Mouse (Mus musculus) embryonic facial prominence, embryonic 11.5 days (tissue): Measurements from ENCODE around the gene Snap91. TPM values are rescaled to one million over a fixed set of nuclear protein-coding genes. Genes with fewer than 3 reads are reported as not detected.

Experiments
- ATAC-seq: fragments of 200-750 bp; cut with Nextera tagmentation; replicated peaks from 2 replicates; pipeline ENCODE4 v1.8.0; 2017; ENCODE audit warnings: low read depth; ENCODE audit not compliant: insufficient number of reproducible peaks, low FRiP score, low TSS enrichment
- DNase-seq: peaks from one replicate; pipeline ENCODE4 v3.0.0-alpha.2; 2015; ENCODE audit warnings: low spot score
- H3K27ac ChIP-seq: fragments of 300-500 bp; sonication (generic); replicated peaks from 2 replicates; pipeline ENCODE4 v1.5.1; 2014; ENCODE audit warnings: mild to moderate bottlenecking, low read depth, low read length, control low read depth
- H3K27me3 ChIP-seq: fragments of 300-500 bp; sonication (generic); 2 replicates; pipeline ENCODE4 v1.6.1; 2014; ENCODE audit warnings: mild to moderate bottlenecking, low read length, moderate library complexity, mixed read lengths; ENCODE audit not compliant: control insufficient read depth, insufficient read depth
- H3K36me3 ChIP-seq: fragments of 300-500 bp; sonication (generic); replicated peaks from 2 replicates; pipeline ENCODE4 v1.6.1; 2014; ENCODE audit warnings: low read depth, mild to moderate bottlenecking, low read length, moderate library complexity, mixed read lengths; ENCODE audit not compliant: control insufficient read depth, insufficient read depth
- H3K4me1 ChIP-seq: fragments of 300-500 bp; sonication (generic); 2 replicates; pipeline ENCODE4 v1.6.1; 2014; ENCODE audit warnings: low read length, mixed read lengths; ENCODE audit not compliant: control insufficient read depth, insufficient read depth
- H3K4me2 ChIP-seq: fragments of 300-500 bp; sonication (generic); 2 replicates; pipeline ENCODE4 v1.6.1; 2014; ENCODE audit warnings: low read depth, mild to moderate bottlenecking, control low read depth, low read length, moderate library complexity
- H3K4me3 ChIP-seq: fragments of 300-500 bp; sonication (generic); 2 replicates; pipeline ENCODE4 v1.5.1; 2014; ENCODE audit warnings: low read depth, low read length, control low read depth
- H3K9ac ChIP-seq: fragments of 300-500 bp; sonication (generic); replicated peaks from 2 replicates; pipeline ENCODE4 v1.6.1; 2014; ENCODE audit warnings: mild to moderate bottlenecking, control low read depth, low read length
- H3K9me3 ChIP-seq: fragments of 300-500 bp; sonication (generic); replicated peaks from 2 replicates; pipeline ENCODE4 v1.6.1; 2016; ENCODE audit warnings: mild to moderate bottlenecking, low read length, inconsistent platforms, mixed read lengths; ENCODE audit not compliant: control insufficient read depth
- WGBS: fragments of 180-500 bp; shearing (Covaris S2); extraction: QIAGEN DNeasy Blood & Tissue Kit; methylation state at CpG from one replicate; pipeline ENCODE4 v1.1.7; 2014; 5-methylcytosine and 5-hydroxymethylcytosine counted together
- polyA plus RNA-seq: library from polyadenylated mRNA; unstranded; fragments of >200 nt; fragmentation: Nextera tagmentation; extraction: Ambion mirVana; gene quantifications from 2 replicates; pipeline ENCODE4 v1.2.1, GENCODE M21; 2014

The Snap91 gene
- polyA plus RNA-seq, 1 experiment from 2014 or later = 5.7 TPM

DNA sequence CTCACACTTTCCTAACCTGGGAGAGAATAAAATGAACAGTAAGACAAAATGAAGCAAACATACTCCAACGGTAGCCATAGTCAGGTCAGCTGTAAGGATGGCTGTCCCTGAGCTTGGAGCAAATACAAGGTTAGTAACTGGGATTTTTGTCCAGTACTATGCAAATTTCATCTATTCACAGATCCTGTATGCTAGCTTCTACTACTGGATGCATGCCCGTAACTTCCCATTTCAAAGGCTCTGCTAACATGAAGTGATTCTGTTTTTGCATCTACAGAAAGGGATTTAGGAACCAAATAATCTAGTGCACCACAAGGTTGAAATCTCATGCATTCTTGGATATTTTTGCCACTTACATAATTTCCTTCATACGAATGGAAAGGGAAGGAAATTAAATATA lies 70.2 kb downstream of the Snap91 start:
- Histone ChIP-seq H3K4me2 (no peak overlapping the region), H3K4me1 (no peaks in the 10 kb centered on the region), H3K36me3 (no peaks in the 10 kb centered on the region), H3K27ac (no peak overlapping the region), H3K4me3 (no peak overlapping the region), H3K27me3 (no peaks in the 10 kb centered on the region), H3K9me3 (no peaks in the 10 kb centered on the region), H3K9ac (no peak overlapping the region)
- ATAC-seq = no peak
- WGBS = 81% methylated on average over 3 of the region's 3 CpGs
- DNase-seq = no peak

DNA sequence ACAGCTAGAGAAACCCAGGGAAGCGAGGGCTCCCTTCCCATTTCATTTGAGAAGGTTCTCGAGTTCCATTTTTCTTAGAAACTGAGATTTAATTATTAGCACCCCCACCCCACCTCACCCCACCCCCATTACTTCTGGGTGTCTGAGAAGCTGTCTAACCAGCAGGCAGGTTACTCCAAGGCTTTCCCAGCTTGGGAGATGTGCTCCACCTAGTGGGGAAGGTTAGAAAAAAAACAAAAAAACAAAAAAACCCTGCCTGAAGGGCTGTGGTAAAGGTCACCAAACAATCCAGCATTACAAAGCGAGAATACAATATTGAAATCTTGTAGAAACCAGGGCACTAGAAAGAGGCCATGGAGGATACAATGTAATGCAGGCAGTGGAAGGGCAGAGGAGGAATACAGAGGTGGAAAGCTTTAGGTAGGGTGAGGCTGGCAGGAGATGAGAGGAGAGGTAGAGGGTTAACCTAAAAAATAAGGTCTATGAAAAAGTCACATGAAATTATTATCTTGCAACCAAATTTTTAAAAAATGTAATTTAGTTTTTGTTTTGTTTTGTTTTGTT lies 79.8 kb downstream of the Snap91 start:
- no peak overlapping the region for H3K4me2 ChIP-seq
- no peaks in the 10 kb centered on the region for H3K9me3 ChIP-seq
- no peaks in the 10 kb centered on the region for H3K27me3 ChIP-seq
- 23% methylated on average over 3 of the region's 3 CpGs for WGBS
- peak; percentile 79 for DNase-seq
- H3K4me1 ChIP-seq = no peaks in the 10 kb centered on the region
- ATAC-seq = no peak
- H3K36me3 ChIP-seq = no peaks in the 10 kb centered on the region
- no peak overlapping the region for H3K4me3 ChIP-seq
- no peak overlapping the region for H3K27ac ChIP-seq
- no peak overlapping the region for H3K9ac ChIP-seq

DNA sequence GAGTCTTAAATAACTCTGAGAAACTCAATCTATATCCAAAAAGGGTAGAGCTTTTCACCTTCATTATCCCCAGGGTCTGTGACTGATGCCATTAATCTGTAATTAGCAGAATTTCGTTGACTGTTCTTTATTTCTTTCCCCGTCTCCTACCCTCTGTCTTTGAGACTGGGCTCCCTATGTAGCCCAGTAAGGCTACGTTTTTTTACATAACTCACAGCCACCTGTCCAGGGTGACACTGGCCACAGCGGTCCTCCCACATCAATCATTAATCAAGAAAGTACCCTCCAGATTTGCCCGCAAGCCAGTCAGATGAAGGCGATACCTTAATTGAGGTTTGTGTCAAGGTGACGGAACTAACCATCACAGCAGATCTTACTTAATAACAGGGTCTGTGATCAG lies 81.4 kb downstream of the Snap91 start:
- Histone ChIP-seq H3K9me3 (no peaks in the 10 kb centered on the region), H3K9ac (no peak overlapping the region), H3K4me1 (no peaks in the 10 kb centered on the region), H3K36me3 (no peaks in the 10 kb centered on the region), H3K4me3 (no peak overlapping the region), H3K4me2 (no peak overlapping the region), H3K27ac (no peak overlapping the region), H3K27me3 (no peaks in the 10 kb centered on the region)
- DNase-seq = no peak
- no peak for ATAC-seq
- WGBS = 67% methylated on average over 7 of the region's 7 CpGs

DNA sequence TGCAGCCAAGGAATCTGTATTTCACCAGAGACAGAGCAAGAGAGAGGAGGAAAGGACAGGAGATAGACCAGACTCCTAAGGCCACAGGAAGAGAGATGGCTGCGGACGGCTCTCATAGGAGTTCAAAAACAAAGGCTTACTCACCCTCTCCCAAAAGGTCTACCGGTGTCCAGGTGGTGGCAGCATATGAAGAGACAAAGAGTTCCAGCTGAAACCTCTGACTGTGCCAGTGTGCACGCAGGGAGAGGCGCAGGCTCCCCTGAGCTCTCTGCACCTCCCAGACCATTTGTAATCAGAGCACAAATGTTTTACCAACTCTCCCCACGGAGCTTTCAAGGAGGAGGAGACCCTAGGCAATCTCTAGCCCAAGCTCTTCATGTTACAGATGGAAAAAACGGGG lies 81.8 kb downstream of the Snap91 start:
- ATAC-seq = peak; percentile 30; the same call in 1 of the 2 replicates

DNA sequence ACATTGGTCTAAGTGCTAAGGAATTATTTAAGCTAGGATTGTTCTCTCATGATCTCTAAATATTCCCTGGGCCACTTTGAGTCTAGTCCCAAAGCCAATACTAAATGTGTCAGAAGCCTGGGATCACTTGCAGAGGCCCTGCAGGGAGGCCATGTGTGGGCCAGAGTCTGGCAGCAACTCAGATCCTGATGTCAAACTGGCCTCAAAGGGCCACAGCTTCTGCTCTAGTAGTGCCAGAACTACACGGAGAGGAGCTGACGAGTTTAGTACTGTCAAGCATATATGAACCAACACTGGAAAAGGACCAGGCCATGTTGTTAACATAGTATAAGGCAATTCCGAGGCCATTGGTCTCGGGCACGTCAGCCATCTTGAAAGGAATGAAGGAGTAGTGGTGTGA lies 82.3 kb downstream of the Snap91 start:
- no peaks in the 10 kb centered on the region for H3K27me3 ChIP-seq
- H3K9me3 ChIP-seq = no peaks in the 10 kb centered on the region
- WGBS = 88% methylated on average over 5 of the region's 5 CpGs
- no peaks in the 10 kb centered on the region for H3K36me3 ChIP-seq
- no peak for DNase-seq
- H3K9ac ChIP-seq = no peak overlapping the region
- H3K4me2 ChIP-seq = no peak overlapping the region
- no peaks in the 10 kb centered on the region for H3K4me1 ChIP-seq
- no peak overlapping the region for H3K27ac ChIP-seq
- no peak for ATAC-seq
- H3K4me3 ChIP-seq = no peak overlapping the region

More for the DNA sequence above, 81.8 kb downstream of the Snap91 start:
- peak; percentile 25 for DNase-seq
- WGBS = 38% methylated on average over 7 of the region's 7 CpGs
- Histone ChIP-seq H3K4me1 (no peaks in the 10 kb centered on the region), H3K9ac (no peak overlapping the region), H3K27ac (no peak overlapping the region), H3K4me3 (no peak overlapping the region), H3K27me3 (no peaks in the 10 kb centered on the region), H3K36me3 (no peaks in the 10 kb centered on the region), H3K4me2 (no peak overlapping the region), H3K9me3 (no peaks in the 10 kb centered on the region)

DNA sequence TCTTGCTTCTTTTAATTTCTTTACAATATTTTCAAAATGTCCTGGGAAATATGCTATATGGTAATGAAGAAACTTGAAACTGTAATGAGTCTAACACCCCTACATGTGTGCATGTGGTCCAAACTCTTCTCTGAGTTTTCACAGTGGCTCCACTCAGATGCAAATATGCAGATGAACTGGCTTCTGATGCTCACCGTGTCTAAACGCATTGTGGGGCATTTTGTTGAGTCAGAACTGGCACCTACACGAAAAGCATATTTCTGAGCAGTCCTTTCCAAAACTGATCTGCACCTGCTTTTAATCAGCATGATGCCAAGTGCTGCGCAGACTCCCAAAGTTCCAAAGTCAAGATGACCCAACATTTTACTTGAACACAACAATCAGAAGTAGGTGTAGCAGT lies 82.9 kb downstream of the Snap91 start:
- H3K4me2 ChIP-seq = no peak overlapping the region
- DNase-seq (no peak), ATAC-seq (no peak)
- H3K4me3 ChIP-seq = no peak overlapping the region
- H3K27ac ChIP-seq = no peak overlapping the region
- H3K9me3 ChIP-seq = no peaks in the 10 kb centered on the region
- H3K4me1 ChIP-seq = no peaks in the 10 kb centered on the region
- 86% methylated on average over 4 of the region's 4 CpGs for WGBS
- H3K36me3 ChIP-seq = no peaks in the 10 kb centered on the region
- H3K27me3 ChIP-seq = no peaks in the 10 kb centered on the region
- H3K9ac ChIP-seq = no peak overlapping the region

DNA sequence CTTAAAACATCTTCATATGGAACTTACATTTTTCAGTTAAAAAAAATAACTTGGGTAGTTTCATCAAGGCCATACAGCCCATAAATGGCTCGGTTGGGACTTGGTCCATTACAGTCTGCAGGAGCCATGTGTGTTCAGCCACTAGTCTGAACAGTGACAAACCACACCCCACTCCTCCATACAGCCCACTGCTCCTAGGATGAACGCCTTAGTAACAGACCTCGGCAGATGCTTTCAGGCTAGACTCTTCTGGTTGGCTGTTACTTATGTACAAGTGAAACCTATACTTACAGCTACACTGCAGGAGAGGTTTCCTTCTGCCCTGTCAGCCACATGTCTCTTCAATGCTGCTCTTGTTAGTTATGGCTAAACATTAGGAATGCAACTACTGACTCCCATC lies 85.2 kb downstream of the Snap91 start:
- Histone ChIP-seq H3K9me3 (no peaks in the 10 kb centered on the region), H3K36me3 (no peaks in the 10 kb centered on the region), H3K4me2 (no peak overlapping the region), H3K4me3 (no peak overlapping the region), H3K27ac (no peak overlapping the region), H3K27me3 (no peaks in the 10 kb centered on the region), H3K4me1 (no peaks in the 10 kb centered on the region), H3K9ac (no peak overlapping the region)
- ATAC-seq (peak; percentile 49; the same call in 1 of the 2 replicates), DNase-seq (no peak)
- 65% methylated on average over 3 of the region's 3 CpGs for WGBS

DNA sequence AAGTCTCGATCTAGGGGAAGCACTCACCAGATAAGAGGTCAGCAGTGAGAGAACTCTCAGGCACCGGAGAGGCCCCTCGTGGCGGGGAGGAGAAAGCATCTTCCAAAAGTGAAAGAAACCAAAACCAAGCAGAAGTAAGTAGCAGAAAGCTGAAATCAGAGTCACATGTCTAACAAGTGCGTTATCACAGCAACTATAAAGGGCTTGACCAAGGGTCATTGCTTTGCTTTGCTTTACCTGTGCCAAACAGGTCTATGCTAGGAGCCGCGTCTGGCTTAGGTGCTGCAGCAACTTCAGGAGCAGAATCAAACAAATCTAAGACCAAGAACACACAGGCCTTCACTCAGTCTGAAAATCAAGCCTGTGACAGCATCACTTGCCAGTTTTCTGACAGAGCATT lies 88.5 kb downstream of the Snap91 start:
- no peak for ATAC-seq
- no peaks in the 10 kb centered on the region for H3K9me3 ChIP-seq
- no peaks in the 10 kb centered on the region for H3K27me3 ChIP-seq
- H3K4me2 ChIP-seq = no peak overlapping the region
- WGBS = 83% methylated on average over 7 of the region's 7 CpGs
- H3K4me3 ChIP-seq = no peak overlapping the region
- no peak overlapping the region for H3K27ac ChIP-seq
- no peak overlapping the region for H3K9ac ChIP-seq
- no peaks in the 10 kb centered on the region for H3K36me3 ChIP-seq
- no peak for DNase-seq
- no peaks in the 10 kb centered on the region for H3K4me1 ChIP-seq
